Mouse (Mus musculus) left cerebral cortex, adult 11 months (tissue): ENCODE results near the gene Arid4b.
"Not testable (repeated sequence)": the region's sequence is repeated elsewhere in the genome, so short reads cannot be mapped to it uniquely, and the experiment has no call there.

Experiments
- DNase-seq: peaks from one replicate; pipeline ENCODE4 v3.0.0; 2022; ENCODE audit warnings: low spot score

Gene Arid4b

DNA sequence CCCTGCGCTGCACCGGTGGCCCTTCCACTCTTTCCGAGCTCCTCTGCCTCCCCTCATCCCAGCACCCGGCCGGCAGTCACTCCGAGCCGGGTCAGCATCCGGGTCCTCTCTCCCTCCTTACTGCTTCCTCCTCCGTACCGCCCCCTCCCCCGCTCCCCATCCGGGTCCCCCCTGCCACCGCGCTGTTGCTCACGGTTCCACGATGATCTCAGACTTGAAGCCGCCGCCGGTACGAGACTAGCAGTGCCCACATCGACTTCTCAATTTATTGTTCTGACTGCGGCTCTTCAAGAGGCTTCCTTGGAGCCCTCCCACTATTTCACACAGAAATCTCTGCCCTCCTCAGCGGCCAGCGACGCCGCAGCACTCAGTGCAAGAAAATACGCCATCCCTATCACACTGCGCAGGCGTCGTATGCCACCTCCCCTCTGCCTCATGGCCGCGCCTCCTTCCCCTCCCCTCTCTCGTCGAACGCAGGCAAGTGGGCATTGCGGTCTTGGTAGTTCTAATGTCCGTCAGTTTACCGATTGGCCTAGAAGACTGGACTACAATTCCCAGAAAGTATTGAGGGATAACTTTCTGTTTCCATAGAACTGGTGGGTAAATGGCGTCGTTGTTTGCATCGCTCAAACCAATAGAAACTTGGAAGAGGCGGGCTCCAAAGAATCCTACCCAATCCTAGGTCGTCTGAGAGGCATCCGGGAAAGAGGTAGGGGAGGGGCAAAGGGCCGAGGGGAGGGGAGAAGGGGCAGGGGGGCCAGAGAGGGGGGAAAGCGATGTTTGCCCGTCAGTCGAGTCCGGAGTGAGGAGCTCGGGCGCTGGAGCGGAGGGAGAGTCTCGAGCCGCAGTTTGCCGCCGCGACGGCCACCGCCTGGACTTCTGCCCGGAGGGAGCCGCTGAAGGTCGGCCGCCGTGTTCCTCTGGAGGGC lies at the start of gene Arid4b, which contains the start of gene Ggps1:
Gene Arid4b (plus strand): TSS at position 220 of the 929 bp plus-strand sequence.
Gene Ggps1 (minus strand): TSS at position 476 of the 929 bp plus-strand sequence.
- DNase-seq = peak; percentile 97

DNA sequence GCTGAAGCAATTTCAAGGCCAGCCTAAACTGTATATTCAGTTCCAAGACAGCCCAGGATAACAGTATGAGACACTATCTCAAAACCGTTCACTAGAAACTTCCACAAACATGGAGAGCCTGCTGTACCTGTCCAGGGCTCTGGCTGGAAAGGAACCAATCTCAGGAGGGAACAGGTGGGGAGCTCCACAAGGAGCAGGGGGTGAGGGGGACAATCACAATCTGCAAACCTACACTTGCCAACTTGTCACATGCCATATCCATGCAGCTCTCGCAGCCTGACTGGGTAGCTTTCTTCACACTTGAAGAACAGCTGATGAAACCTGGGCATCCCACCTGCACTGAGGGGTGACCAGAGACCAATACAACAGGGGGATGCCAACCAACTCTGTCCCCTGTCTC lies 49.0 kb upstream of the Arid4b start:
- DNase-seq = no peak

GRCm38 (mm10) chr13:14014540-14014939 lies 48.5 kb upstream of the Arid4b start:
- DNase-seq = no peak

DNA sequence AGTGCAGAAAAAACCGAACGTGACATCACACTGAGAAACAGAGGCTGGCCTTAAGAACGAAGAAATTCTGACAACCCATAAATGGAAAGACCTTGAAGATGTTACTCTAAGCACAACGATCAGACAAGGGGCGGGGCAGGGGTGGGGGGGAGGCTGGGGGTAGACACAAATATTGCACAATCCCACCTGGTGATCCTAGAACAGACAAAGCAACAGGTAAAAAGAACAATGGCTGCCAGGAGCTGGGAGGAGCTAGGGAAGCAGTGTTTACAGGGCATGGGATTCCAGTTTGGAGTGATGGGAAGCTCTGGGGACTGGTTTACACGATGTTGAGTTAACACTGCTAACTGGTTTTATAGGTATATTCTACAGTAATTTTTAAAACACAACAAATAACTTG lies 47.4 kb upstream of the Arid4b start:
- no peak for DNase-seq

DNA sequence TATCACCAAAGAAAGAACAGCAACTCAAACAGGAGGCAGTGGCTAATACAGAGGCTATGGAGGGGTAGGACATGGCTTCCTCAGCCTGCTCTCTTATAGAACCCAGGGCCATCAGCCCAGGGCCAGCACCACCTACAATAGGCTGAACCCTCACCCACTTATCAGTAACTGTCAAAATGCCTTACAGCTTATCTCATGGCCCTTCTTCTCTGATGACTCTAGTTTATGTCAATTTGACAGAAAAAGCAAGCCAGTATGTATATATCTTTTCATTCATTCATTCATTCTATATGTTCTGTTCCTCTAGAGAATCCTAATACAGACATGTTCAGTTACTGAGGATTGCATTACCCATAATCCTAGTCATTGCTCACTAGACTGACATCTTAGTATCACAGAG lies 44.7 kb upstream of the Arid4b start:
- DNase-seq = no peak

DNA sequence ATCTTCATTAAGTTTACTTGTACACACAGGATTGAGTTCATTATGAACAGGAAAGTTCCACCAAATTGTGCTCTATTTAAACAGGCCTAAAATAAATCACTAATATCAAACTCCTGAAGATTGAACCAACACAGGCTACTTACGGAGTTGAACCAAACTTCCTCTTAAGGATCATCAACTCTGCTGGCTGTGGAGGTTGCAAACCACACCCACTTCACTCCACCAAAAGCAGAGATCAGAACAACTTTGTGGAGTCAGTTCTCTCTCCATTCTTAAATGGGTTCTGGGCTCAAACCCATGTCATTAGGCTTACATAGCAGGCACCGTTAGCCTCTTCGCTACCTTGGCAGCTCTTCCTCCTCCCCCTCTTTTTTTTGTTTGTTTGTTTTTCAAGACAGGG lies 44.2 kb upstream of the Arid4b start:
- DNase-seq = no peak

- not testable (repeated sequence) for DNase-seq
Observed at GRCm38 (mm10) chr13:14021417-14021816, 41.6 kb upstream of the Arid4b start.

DNA sequence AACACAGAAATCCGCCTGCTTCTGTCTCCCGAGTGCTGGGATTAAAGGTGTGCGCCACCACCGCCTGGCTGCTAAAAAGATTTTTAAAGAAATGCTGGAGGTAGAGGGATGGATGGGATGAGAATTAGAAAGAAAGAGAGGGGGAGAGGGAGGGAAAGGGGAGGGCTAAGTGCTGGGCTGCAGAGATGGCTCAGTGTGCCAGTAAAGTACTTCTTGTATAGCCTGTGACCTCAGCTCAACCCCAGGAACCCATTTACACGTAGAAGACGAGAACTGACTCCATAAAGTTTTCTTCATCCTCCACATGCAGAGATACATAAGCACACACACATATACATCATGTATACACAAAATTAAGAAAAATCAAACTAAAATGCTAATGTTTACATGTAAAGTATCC lies 37.5 kb upstream of the Arid4b start:
- no peak for DNase-seq

GRCm38 (mm10) chr13:14026154-14026820 lies 36.7 kb upstream of the Arid4b start:
- DNase-seq = no peak

GRCm38 (mm10) chr13:14033309-14034072 lies 29.5 kb upstream of the Arid4b start:
- DNase-seq = no peak

GRCm38 (mm10) chr13:14034073-14034348 lies 29.0 kb upstream of the Arid4b start:
- no peak for DNase-seq

GRCm38 (mm10) chr13:14035352-14035751 lies 27.7 kb upstream of the Arid4b start:
- not testable (repeated sequence) for DNase-seq

- no peak for DNase-seq
Observed at GRCm38 (mm10) chr13:14035875-14036630, 27.0 kb upstream of the Arid4b start.

GRCm38 (mm10) chr13:14038911-14039291 lies 24.1 kb upstream of the Arid4b start:
- DNase-seq = no peak

DNA sequence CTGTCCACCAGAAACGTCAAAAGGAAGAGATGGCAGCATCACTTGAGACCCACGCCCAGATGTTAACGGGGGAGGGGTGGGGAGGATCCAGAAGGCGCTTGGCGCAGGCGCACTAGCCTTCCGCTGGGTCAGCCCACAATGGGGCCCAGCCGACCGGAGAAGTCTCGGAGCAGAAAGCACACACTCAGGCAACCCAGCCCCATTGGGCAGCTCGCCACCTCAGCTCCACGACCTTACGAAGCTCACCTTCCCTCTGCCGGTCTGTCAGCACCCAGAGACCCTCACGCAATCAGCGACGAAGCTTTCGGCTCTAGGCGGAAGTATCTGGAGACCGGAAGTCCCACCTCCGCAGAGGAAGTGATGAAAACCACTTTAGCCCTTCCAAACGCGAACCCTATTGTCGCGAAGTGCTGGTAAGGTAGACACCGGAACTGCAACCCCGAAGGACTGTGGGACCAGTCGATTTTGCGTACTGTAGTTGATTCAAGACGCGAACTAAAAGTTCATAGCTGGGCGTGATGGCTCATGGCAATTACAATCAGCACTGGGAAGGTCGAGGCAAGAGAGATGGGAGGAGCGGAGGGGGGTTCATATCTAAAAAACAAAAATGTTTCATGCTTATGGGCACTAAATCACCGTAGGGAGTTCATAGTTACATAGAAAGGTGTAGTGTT lies 23.6 kb upstream of the Arid4b start, which contains the start of gene Tbce:
Gene Tbce (minus strand): TSS at position 347 of the 674 bp plus-strand sequence.
- DNase-seq = peak; percentile 86

GRCm38 (mm10) chr13:14040186-14040585 lies 22.8 kb upstream of the Arid4b start:
- no peak for DNase-seq

DNA sequence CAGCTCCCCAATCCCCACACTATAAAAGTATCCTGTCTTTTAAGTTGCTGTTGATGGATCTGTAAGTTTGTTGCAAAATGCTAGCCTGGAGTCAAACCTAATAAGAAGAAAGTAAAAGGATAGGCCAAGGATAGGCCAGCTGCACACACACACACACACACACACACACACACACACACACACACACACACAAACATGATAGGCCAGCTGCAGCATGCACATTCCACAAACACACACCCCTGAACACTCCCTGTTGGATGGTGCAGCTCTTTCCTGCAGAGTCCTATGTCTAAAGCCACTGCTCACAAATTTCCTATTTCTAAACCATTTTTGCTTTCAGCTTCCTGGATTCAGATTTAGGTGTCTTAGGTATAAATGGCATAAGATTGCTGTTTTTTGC lies 19.2 kb upstream of the Arid4b start:
- DNase-seq = no peak

- no peak for DNase-seq
Observed at GRCm38 (mm10) chr13:14044521-14044920, 18.5 kb upstream of the Arid4b start.

GRCm38 (mm10) chr13:14049878-14050277 lies 13.2 kb upstream of the Arid4b start:
- no peak for DNase-seq

DNA sequence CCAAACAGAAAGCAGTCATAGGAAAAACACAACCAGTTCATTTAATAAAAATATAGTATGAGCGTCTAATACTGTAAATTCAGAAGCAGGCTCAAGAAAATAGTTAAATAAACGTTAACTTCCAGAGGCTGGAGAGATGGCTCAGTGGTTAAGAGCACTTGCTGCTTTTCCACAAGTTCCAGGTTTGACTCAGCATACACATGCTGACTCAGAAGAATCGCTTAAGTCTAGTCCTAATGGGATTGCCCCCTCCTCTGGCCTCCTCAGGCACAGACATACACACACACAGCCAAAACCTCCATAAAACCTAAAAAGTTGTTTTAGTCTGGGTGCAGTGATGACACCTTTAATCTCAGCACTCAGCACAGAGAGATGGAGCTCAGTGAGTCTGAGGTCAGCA lies 6.2 kb upstream of the Arid4b start:
- no peak for DNase-seq

GRCm38 (mm10) chr13:14059582-14059981 lies 3.5 kb upstream of the Arid4b start:
- DNase-seq = no peak
